Mouse (Mus musculus): ENCODE results near the gene Mcl1. TPM values are rescaled to one million over a fixed set of nuclear protein-coding genes. Genes with fewer than 3 reads are reported as not detected.

The Mcl1 gene
- polyA plus RNA-seq, 1 experiment from 2014 or later, result 52.4 TPM

- peaks cover 16% of the 10 kb centered on the region for H3K4me1 ChIP-seq (replicated peaks; ENCODE audit: control insufficient read depth, insufficient read depth, low read length)
- H3K4me3 ChIP-seq (ENCODE audit: low read depth, low read length), result no peak overlapping the region
- H3K9me3 ChIP-seq (ENCODE audit: control insufficient read depth), result no peaks in the 10 kb centered on the region
- 85% methylated on average over 11 of the region's 11 CpGs for WGBS
- no peak overlapping the region for H3K4me2 ChIP-seq (replicated peaks; ENCODE audit: low read depth)
- no peak overlapping the region for H3K27ac ChIP-seq (ENCODE audit: low read depth, low read length)
- TF ChIP-seq CTCF (IDR thresholded peaks at IDR 0.05; ENCODE audit: low read depth), result no peak
- no peaks in the 10 kb centered on the region for H3K36me3 ChIP-seq (ENCODE audit: control insufficient read depth, insufficient read depth)
- H3K9ac ChIP-seq (ENCODE audit: low read depth, low read length), result no peak overlapping the region
- no peaks in the 10 kb centered on the region for H3K27me3 ChIP-seq (replicated peaks; ENCODE audit: control insufficient read depth, insufficient read depth, low read length)
- ATAC-seq, result no peak
Observed at GRCm38 (mm10) chr3:95694808-95695703, 36.5 kb downstream of the Mcl1 start.

- H3K9ac ChIP-seq (ENCODE audit: low read depth, low read length), result no peak overlapping the region
- no peak overlapping the region for H3K4me3 ChIP-seq (ENCODE audit: low read depth, low read length)
- no peak for ATAC-seq
- H3K27ac ChIP-seq (ENCODE audit: low read depth, low read length), result no peak overlapping the region
- no peak overlapping the region for H3K4me2 ChIP-seq (replicated peaks; ENCODE audit: low read depth)
- H3K36me3 ChIP-seq (ENCODE audit: control insufficient read depth, insufficient read depth), result no peaks in the 10 kb centered on the region
- no peaks in the 10 kb centered on the region for H3K27me3 ChIP-seq (replicated peaks; ENCODE audit: control insufficient read depth, insufficient read depth, low read length)
- H3K4me1 ChIP-seq (replicated peaks; ENCODE audit: control insufficient read depth, insufficient read depth, low read length), result peaks cover 16% of the 10 kb centered on the region
- WGBS, result 38% methylated on average over 3 of the region's 3 CpGs
- TF ChIP-seq CTCF (IDR thresholded peaks at IDR 0.05; ENCODE audit: low read depth), result no peak
- no peaks in the 10 kb centered on the region for H3K9me3 ChIP-seq (ENCODE audit: control insufficient read depth)
Observed at GRCm38 (mm10) chr3:95695796-95696195, 37.2 kb downstream of the Mcl1 start.

GRCm38 (mm10) chr3:95696360-95696759 is 37.8 kb downstream of the Mcl1 start:
- no peaks in the 10 kb centered on the region for H3K27me3 ChIP-seq (replicated peaks; ENCODE audit: control insufficient read depth, insufficient read depth, low read length)
- no peak for TF ChIP-seq CTCF (IDR thresholded peaks at IDR 0.05; ENCODE audit: low read depth)
- no peak overlapping the region for H3K4me2 ChIP-seq (replicated peaks; ENCODE audit: low read depth)
- no peak overlapping the region for H3K4me3 ChIP-seq (ENCODE audit: low read depth, low read length)
- H3K36me3 ChIP-seq (ENCODE audit: control insufficient read depth, insufficient read depth), result no peaks in the 10 kb centered on the region
- WGBS, result 31% methylated on average over 7 of the region's 7 CpGs
- H3K9me3 ChIP-seq (ENCODE audit: control insufficient read depth), result no peaks in the 10 kb centered on the region
- H3K4me1 ChIP-seq (replicated peaks; ENCODE audit: control insufficient read depth, insufficient read depth, low read length), result peaks cover 19% of the 10 kb centered on the region
- H3K27ac ChIP-seq (ENCODE audit: low read depth, low read length), result no peak overlapping the region
- ATAC-seq, result no peak
- no peak overlapping the region for H3K9ac ChIP-seq (ENCODE audit: low read depth, low read length)

- 91% methylated on average over 4 of the region's 4 CpGs for WGBS
- no peak for TF ChIP-seq CTCF (IDR thresholded peaks at IDR 0.05; ENCODE audit: low read depth)
Observed at GRCm38 (mm10) chr3:95698286-95698685, 39.7 kb downstream of the Mcl1 start.

GRCm38 (mm10) chr3:95700233-95700681 is 41.7 kb downstream of the Mcl1 start:
- H3K4me1 ChIP-seq (replicated peaks; ENCODE audit: control insufficient read depth, insufficient read depth, low read length), result peaks cover 15% of the 10 kb centered on the region; the same call in 1 of the 2 replicates
- ATAC-seq, result no peak

More at GRCm38 (mm10) chr3:95698286-95698685, 39.7 kb downstream of the Mcl1 start:
- ATAC-seq, result no peak
- no peaks in the 10 kb centered on the region for H3K9me3 ChIP-seq (ENCODE audit: control insufficient read depth)
- H3K36me3 ChIP-seq (ENCODE audit: control insufficient read depth, insufficient read depth), result no peaks in the 10 kb centered on the region
- no peak overlapping the region for H3K27ac ChIP-seq (ENCODE audit: low read depth, low read length)
- H3K9ac ChIP-seq (ENCODE audit: low read depth, low read length), result no peak overlapping the region
- H3K4me2 ChIP-seq (replicated peaks; ENCODE audit: low read depth), result no peak overlapping the region
- H3K27me3 ChIP-seq (replicated peaks; ENCODE audit: control insufficient read depth, insufficient read depth, low read length), result no peaks in the 10 kb centered on the region
- peaks cover 27% of the 10 kb centered on the region for H3K4me1 ChIP-seq (replicated peaks; ENCODE audit: control insufficient read depth, insufficient read depth, low read length)
- no peak overlapping the region for H3K4me3 ChIP-seq (ENCODE audit: low read depth, low read length)

GRCm38 (mm10) chr3:95701085-95701484 is 42.5 kb downstream of the Mcl1 start:
- H3K9me3 ChIP-seq (ENCODE audit: control insufficient read depth), result no peaks in the 10 kb centered on the region
- peak overlapping the region; percentile 76; the same call in 1 of the 2 replicates for H3K4me2 ChIP-seq (replicated peaks; ENCODE audit: low read depth)
- no peak overlapping the region for H3K27ac ChIP-seq (ENCODE audit: low read depth, low read length)
- peaks cover 14% of the 10 kb centered on the region; the same call in 1 of the 2 replicates for H3K4me1 ChIP-seq (replicated peaks; ENCODE audit: control insufficient read depth, insufficient read depth, low read length)
- H3K9ac ChIP-seq (ENCODE audit: low read depth, low read length), result no peak overlapping the region
- no peak overlapping the region for H3K4me3 ChIP-seq (ENCODE audit: low read depth, low read length)
- no peak for ATAC-seq
- no peaks in the 10 kb centered on the region for H3K27me3 ChIP-seq (replicated peaks; ENCODE audit: control insufficient read depth, insufficient read depth, low read length)
- H3K36me3 ChIP-seq (ENCODE audit: control insufficient read depth, insufficient read depth), result no peaks in the 10 kb centered on the region
- no peak for TF ChIP-seq CTCF (IDR thresholded peaks at IDR 0.05; ENCODE audit: low read depth)
- WGBS, result 78% methylated on average over 2 of the region's 2 CpGs

More at GRCm38 (mm10) chr3:95700233-95700681, 41.7 kb downstream of the Mcl1 start:
- no peak overlapping the region for H3K9ac ChIP-seq (ENCODE audit: low read depth, low read length)
- H3K27ac ChIP-seq (ENCODE audit: low read depth, low read length), result no peak overlapping the region
- H3K9me3 ChIP-seq (ENCODE audit: control insufficient read depth), result no peaks in the 10 kb centered on the region
- no peaks in the 10 kb centered on the region for H3K27me3 ChIP-seq (replicated peaks; ENCODE audit: control insufficient read depth, insufficient read depth, low read length)
- H3K36me3 ChIP-seq (ENCODE audit: control insufficient read depth, insufficient read depth), result no peaks in the 10 kb centered on the region
- TF ChIP-seq CTCF (IDR thresholded peaks at IDR 0.05; ENCODE audit: low read depth), result no peak
- no peak overlapping the region for H3K4me2 ChIP-seq (replicated peaks; ENCODE audit: low read depth)
- H3K4me3 ChIP-seq (ENCODE audit: low read depth, low read length), result no peak overlapping the region
- WGBS, result 55% methylated on average over 6 of the region's 6 CpGs

Measured in intestine, postnatal 0 days (tissue).